Mouse (Mus musculus): Measurements from ENCODE around the gene Nos1ap.

DNA sequence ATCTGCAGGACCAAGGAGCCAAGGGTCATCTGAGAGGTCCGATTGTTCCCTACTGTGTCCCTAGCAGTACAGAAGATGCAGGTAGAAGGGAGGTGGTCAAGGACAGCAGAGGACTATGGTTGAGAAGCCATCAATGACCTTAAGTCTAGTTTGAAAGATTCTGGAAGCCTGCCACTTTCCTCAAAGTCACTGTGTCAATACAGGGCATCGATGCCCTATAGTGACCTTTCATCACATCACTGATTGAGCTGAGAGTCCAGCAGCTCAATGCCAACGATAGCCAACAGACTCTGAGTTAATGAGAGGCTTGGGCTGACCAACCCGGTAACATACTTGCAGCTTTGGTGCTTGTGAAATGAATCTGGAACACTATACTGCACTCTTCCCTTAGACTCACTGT lies 264.4 kb downstream of the Nos1ap start:
- TF ChIP-seq CTCF (IDR thresholded peaks at IDR 0.05; ENCODE audit: extremely low read depth, insufficient read length, insufficient replicate concordance, low read depth, low read length) (no peak), POLR2A (IDR thresholded peaks at IDR 0.05; ENCODE audit: low read depth, low read length) (no peak)
